Mouse (Mus musculus): Measurements from ENCODE around the gene Prkag3. TPM values are rescaled to one million over a fixed set of nuclear protein-coding genes. Genes with fewer than 3 reads are reported as not detected.

The Prkag3 gene
- total and polyA plus RNA-seq, 2 experiments from 2014 or later, result not detected

DNA sequence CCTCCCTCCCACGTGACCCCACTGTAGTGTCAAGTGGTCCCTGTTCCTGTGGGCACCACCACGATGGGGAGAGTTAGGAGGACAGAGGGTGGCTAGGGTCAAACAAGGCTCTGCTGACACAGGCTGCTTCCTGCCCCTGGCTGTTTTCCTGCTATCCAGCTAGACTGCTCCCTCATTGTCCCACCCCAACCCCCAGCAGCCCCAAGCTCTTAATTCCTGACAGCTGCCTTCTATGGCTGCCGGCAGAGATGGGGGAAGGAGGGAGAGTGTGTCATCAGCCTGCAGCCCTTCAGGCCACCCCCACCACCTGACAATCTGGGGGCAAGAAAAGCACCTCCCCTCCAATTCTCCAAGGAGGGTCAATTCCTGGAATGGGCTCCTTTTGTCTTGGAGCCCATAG, 41.1 kb upstream of the Prkag3 start:
- no peak overlapping the region for H3K9ac ChIP-seq
- peaks cover 77% of the 10 kb centered on the region for H3K27me3 ChIP-seq (ENCODE audit: insufficient read depth, low read length)
- H3K4me2 ChIP-seq (ENCODE audit: low read depth), result no peak overlapping the region
- no peak overlapping the region for H3K27ac ChIP-seq (ENCODE audit: low read depth, low read length)
- H3K4me1 ChIP-seq (ENCODE audit: insufficient read depth), result no peaks in the 10 kb centered on the region
- no peak overlapping the region for H3K4me3 ChIP-seq (ENCODE audit: low read depth, low read length)
- TF ChIP-seq CTCF (IDR thresholded peaks at IDR 0.05; ENCODE audit: low read depth), result no peak
- no peaks in the 10 kb centered on the region for H3K36me3 ChIP-seq (ENCODE audit: insufficient read depth)
- ATAC-seq, result no peak
- DNase-seq, result no peak
- H3K9me3 ChIP-seq (ENCODE audit: low read length), result no peaks in the 10 kb centered on the region
- 11% methylated on average over 3 of the region's 3 CpGs for WGBS

DNA sequence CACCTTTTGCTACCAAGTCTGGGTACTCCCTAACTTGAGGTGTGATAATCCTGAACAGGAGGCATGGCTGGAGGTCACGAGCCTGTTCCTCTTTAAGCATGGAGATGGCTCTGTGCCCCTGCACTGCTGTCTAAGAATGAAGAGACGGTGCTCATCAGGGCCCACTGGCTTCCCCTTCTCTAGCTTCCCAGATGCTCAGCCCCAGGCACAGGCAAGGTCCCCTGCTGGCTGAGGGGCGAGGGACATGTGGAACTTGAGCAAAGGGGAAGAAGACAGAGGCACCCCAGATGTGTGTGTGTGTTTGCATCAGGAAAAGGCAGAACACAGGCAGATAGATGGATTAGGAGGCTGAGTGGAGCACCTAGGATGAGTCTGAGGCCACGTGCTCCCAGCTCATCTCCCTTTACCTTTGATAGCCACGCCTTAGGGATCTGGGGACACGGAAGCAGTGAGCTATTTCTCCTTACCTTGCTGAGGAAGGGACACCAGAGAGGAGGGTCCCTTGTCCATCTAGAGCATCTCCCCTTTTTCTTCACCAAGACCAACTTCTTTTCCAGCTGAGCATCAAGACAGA, 39.7 kb upstream of the Prkag3 start:
- WGBS, result 21% methylated on average over 6 of the region's 6 CpGs
- H3K9ac ChIP-seq, result no peak overlapping the region
- no peak for TF ChIP-seq CTCF (IDR thresholded peaks at IDR 0.05; ENCODE audit: low read depth)

DNA sequence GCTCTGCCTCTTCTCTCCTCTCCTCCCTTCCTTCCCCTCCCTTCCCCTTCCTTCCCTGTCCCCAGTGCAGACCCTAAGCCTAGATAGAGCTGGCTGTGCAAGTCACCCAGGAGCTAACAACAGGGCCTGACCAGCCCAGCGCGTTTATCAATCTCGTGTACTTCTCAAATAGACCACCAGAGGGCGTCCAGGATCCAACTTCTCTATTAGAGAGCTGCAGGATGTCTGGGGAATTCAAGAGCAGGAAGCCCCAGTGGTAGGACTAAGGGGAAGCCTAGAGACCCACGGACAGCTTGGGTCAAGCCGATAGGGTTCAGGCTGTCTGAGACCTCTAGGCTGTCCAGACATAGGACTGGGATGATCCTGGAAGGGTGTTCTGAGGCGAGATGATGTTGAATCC, 38.8 kb upstream of the Prkag3 start:
- 4% methylated on average over 7 of the region's 7 CpGs for WGBS
- no peak overlapping the region for H3K4me3 ChIP-seq (ENCODE audit: low read depth, low read length)

More for the DNA sequence above, 39.7 kb upstream of the Prkag3 start:
- ATAC-seq (no peak), DNase-seq (no peak)
- Histone ChIP-seq H3K36me3 (ENCODE audit: insufficient read depth) (no peaks in the 10 kb centered on the region), H3K27me3 (ENCODE audit: insufficient read depth, low read length) (peaks cover 79% of the 10 kb centered on the region), H3K4me3 (ENCODE audit: low read depth, low read length) (no peak overlapping the region), H3K27ac (ENCODE audit: low read depth, low read length) (no peak overlapping the region), H3K4me1 (ENCODE audit: insufficient read depth) (no peaks in the 10 kb centered on the region), H3K9me3 (ENCODE audit: low read length) (no peaks in the 10 kb centered on the region), H3K4me2 (ENCODE audit: low read depth) (no peak overlapping the region)

DNA sequence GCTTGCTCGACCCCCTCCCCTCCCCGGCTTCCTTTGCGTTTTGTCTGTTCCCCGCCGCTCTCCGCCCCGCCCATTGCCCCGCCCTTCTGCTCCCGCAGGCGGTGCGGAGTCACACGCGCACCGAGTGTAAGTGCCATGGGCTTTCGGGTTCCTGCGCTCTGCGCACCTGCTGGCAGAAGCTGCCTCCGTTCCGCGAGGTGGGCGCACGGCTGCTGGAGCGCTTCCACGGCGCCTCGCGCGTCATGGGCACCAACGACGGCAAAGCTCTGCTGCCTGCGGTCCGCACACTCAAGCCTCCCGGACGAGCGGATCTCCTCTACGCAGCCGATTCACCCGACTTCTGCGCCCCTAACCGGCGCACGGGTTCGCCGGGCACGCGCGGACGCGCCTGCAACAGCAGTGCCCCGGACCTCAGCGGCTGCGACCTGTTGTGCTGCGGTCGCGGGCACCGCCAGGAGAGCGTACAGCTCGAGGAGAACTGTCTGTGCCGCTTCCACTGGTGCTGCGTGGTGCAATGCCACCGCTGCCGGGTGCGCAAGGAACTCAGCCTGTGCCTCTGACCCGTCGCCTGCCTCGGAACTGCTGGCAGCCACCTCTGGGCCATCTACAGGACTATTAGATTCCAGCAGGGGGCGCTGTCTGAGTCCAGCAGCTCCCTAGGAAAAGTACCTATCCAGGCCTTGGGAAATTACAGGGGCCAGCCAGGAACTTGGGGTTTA, 35.2 kb upstream of the Prkag3 start:
- ATAC-seq, result peak; percentile 54; the same call in 1 of the 2 replicates

More for the DNA sequence above, 38.8 kb upstream of the Prkag3 start:
- H3K27ac ChIP-seq (ENCODE audit: low read depth, low read length), result no peak overlapping the region
- ATAC-seq (peak; percentile 53), DNase-seq (peak; percentile 88)
- no peaks in the 10 kb centered on the region for H3K36me3 ChIP-seq (ENCODE audit: insufficient read depth)
- H3K9ac ChIP-seq, result no peak overlapping the region
- TF ChIP-seq CTCF (IDR thresholded peaks at IDR 0.05; ENCODE audit: low read depth), result peak; percentile 90
- no peak overlapping the region for H3K4me2 ChIP-seq (ENCODE audit: low read depth)
- no peaks in the 10 kb centered on the region for H3K9me3 ChIP-seq (ENCODE audit: low read length)
- peaks cover 79% of the 10 kb centered on the region for H3K27me3 ChIP-seq (ENCODE audit: insufficient read depth, low read length)
- H3K4me1 ChIP-seq (ENCODE audit: insufficient read depth), result no peaks in the 10 kb centered on the region

DNA sequence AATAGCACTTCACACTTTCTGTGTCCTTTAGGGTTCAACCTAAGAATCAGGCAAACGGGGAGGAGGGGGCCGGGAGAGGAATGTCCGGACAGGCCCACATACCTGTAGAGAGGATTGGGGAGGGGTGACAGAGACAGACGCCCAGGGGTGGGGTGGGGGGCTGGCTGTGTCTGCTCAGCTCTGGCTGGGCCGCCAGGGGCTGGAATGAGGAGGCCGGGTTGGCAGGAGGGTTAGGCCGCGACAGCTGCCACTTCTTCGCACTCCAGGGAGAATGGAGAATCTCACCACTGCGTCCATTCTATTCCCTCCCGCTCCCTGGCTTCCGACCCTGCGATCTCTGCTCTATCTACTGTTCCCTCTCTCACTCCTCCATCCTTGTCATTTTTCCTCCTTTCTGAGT, 34.5 kb upstream of the Prkag3 start:
- Histone ChIP-seq H3K27me3 (ENCODE audit: insufficient read depth, low read length) (peaks cover 74% of the 10 kb centered on the region), H3K9ac (0 out of 2 replicates have a peak overlapping the region, but pooled peaks have one; percentile 28), H3K4me1 (ENCODE audit: insufficient read depth) (no peaks in the 10 kb centered on the region), H3K27ac (ENCODE audit: low read depth, low read length) (no peak overlapping the region), H3K36me3 (ENCODE audit: insufficient read depth) (no peaks in the 10 kb centered on the region), H3K4me3 (ENCODE audit: low read depth, low read length) (peak overlapping the region; percentile 42), H3K4me2 (ENCODE audit: low read depth) (peak overlapping the region; percentile 56), H3K9me3 (ENCODE audit: low read length) (no peaks in the 10 kb centered on the region)
- WGBS, result 8% methylated on average over 13 of the region's 13 CpGs
- no peak for ATAC-seq
- DNase-seq, result no peak
- no peak for TF ChIP-seq CTCF (IDR thresholded peaks at IDR 0.05; ENCODE audit: low read depth)

More for the DNA sequence above, 35.2 kb upstream of the Prkag3 start:
- Histone ChIP-seq H3K4me1 (ENCODE audit: insufficient read depth) (no peaks in the 10 kb centered on the region), H3K4me2 (ENCODE audit: low read depth) (peak overlapping the region; percentile 56), H3K9ac (0 out of 2 replicates have a peak overlapping the region, but pooled peaks have one; percentile 28), H3K36me3 (ENCODE audit: insufficient read depth) (no peaks in the 10 kb centered on the region), H3K4me3 (ENCODE audit: low read depth, low read length) (peak overlapping the region; percentile 42), H3K9me3 (ENCODE audit: low read length) (no peaks in the 10 kb centered on the region), H3K27ac (ENCODE audit: low read depth, low read length) (no peak overlapping the region), H3K27me3 (ENCODE audit: insufficient read depth, low read length) (peaks cover 80% of the 10 kb centered on the region)
- peak; percentile 47 for DNase-seq
- under 1% methylated on average over 67 of the region's 67 CpGs for WGBS
- peak; percentile 59 for TF ChIP-seq CTCF (IDR thresholded peaks at IDR 0.05; ENCODE audit: low read depth)

DNA sequence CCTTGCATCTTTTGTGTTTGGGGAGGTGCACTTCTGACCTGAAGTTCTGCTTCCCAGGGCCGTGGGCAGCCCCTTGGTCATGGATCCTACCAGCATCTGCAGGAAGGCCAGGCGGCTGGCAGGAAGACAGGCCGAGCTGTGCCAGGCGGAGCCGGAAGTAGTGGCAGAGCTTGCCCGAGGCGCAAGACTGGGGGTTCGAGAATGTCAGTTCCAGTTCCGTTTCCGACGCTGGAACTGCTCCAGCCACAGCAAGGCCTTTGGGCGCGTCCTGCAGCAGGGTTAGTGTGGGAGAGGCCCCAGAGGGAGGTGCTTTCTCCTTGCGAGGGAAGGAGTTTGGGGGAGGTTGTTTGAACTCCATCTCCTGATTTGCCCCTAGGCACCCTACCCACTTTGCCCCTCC, 33.0 kb upstream of the Prkag3 start:
- Histone ChIP-seq H3K4me1 (ENCODE audit: insufficient read depth) (no peaks in the 10 kb centered on the region), H3K9ac (no peak overlapping the region), H3K27ac (ENCODE audit: low read depth, low read length) (no peak overlapping the region), H3K36me3 (ENCODE audit: insufficient read depth) (no peaks in the 10 kb centered on the region), H3K4me3 (ENCODE audit: low read depth, low read length) (no peak overlapping the region), H3K4me2 (ENCODE audit: low read depth) (no peak overlapping the region), H3K9me3 (ENCODE audit: low read length) (no peaks in the 10 kb centered on the region), H3K27me3 (ENCODE audit: insufficient read depth, low read length) (peaks cover 62% of the 10 kb centered on the region)
- no peak for DNase-seq
- TF ChIP-seq CTCF (IDR thresholded peaks at IDR 0.05; ENCODE audit: low read depth), result no peak
- no peak for ATAC-seq
- WGBS, result 18% methylated on average over 14 of the region's 14 CpGs

DNA sequence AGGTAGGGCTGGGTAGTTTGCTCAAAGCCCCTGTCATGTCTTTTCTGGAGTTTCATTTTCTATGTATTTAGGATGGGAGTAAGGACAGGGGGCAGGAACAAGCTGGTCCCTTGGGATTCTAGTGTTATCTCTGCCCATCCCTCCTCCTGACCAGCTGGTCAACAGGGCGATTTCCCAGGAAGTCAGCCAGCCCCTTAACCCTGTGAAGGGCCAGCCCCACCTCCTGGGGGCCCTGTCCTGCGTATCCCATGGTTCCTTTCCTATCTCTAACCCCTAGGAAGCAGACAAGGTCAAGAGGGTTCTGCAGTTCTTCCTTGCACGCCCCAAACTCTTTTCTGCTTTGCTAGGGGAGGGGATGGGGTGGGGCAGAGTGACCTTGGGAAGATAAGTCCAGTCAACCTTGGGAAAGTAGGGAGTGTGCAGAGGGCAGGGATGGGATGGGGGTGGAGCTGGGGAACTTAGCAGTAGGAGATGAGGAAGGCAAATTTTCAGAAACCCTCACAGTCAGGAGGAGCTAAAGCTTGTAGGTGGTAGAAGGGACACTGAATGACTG, 30.0 kb upstream of the Prkag3 start:
- Histone ChIP-seq H3K27me3 (ENCODE audit: insufficient read depth, low read length) (peaks cover 64% of the 10 kb centered on the region), H3K36me3 (ENCODE audit: insufficient read depth) (no peaks in the 10 kb centered on the region), H3K9me3 (ENCODE audit: low read length) (no peaks in the 10 kb centered on the region), H3K4me3 (ENCODE audit: low read depth, low read length) (no peak overlapping the region), H3K4me1 (ENCODE audit: insufficient read depth) (no peaks in the 10 kb centered on the region), H3K4me2 (ENCODE audit: low read depth) (no peak overlapping the region), H3K9ac (no peak overlapping the region), H3K27ac (ENCODE audit: low read depth, low read length) (no peak overlapping the region)
- DNase-seq, result no peak
- ATAC-seq, result no peak
- TF ChIP-seq CTCF (IDR thresholded peaks at IDR 0.05; ENCODE audit: low read depth), result no peak
- whole genome bisulfite sequencing, result 35% methylated on average over 3 of the region's 3 CpGs

All from forebrain, postnatal 0 days (tissue).